Mouse (Mus musculus) T-helper 2 cell (primary cell): ENCODE results near the gene Rab42.

ENCODE experiments used
- in situ Hi-C: fragments of 300-600 bp; cut with MboI, MseI; formaldehyde crosslinking; loops from one replicate; pipeline ENCODE4 v1.15.1; 2025; ENCODE audit warnings: high pct_unique_total_duplicates

Rab42 gene

DNA sequence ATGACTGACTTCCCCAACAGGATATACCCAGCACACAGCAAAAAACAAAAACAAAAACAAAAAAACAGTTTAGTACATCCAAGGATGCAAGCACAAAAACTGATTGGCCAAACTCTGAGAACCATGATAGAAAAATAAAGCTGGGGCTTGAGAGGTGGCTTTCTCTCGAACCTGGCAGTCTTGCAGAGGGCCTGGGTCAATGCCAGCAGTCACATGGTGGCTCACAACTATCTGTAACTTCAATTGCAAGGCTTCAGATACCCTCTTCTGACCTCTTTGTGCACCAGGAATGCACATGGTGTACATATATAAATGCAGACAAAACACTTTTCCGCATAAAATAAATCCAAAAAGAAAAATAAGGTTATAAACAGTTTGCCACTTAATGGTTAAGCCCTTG lies 30.0 kb downstream of the Rab42 start:
- in situ Hi-C loops = loop anchor here (5.0 kb wide), 1 partner anchor 39 kb away; no protein-coding TSS in a partner anchor

DNA sequence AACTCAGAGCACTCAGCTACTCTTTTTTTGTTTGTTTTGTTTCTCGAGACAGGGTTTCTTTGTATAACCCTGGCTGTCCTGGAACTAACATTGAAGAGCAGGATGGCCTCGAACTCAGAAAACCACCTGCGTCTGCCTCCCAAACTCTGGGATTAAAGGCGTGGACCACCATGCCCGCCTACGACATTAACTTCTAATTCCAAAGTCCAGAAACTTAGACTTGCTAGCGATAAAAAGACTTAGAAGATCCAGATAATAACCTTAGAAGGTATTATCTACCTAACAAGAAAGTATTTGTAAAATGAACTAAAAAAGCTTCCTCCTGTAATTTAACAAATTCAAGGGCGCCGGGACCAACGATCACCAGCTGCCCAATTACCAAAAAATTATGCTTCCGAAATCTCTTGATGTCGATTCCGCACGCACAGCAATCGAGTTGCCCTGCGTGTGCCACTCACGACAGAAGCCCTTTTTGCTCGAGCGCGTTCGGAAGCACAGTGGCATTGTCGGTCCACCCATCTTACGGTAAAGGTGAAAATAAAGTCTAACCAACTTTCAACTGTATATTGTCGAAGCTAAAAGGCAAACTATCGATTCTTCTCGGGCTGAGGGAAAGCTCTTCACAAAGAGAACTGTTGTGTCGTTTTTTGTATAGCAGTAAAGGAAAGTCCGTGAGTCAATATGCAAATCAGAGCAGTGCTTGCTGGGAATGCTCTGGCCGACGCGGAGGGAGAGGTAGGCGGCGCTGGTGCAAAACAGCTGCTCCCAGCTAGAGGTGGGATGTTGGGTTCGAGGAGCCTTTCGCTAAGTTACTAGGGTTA lies 33.2 kb downstream of the Rab42 start:
- in situ Hi-C loops = loop anchor here (5.0 kb wide), 1 partner anchor 42 kb away; no protein-coding TSS in a partner anchor

DNA sequence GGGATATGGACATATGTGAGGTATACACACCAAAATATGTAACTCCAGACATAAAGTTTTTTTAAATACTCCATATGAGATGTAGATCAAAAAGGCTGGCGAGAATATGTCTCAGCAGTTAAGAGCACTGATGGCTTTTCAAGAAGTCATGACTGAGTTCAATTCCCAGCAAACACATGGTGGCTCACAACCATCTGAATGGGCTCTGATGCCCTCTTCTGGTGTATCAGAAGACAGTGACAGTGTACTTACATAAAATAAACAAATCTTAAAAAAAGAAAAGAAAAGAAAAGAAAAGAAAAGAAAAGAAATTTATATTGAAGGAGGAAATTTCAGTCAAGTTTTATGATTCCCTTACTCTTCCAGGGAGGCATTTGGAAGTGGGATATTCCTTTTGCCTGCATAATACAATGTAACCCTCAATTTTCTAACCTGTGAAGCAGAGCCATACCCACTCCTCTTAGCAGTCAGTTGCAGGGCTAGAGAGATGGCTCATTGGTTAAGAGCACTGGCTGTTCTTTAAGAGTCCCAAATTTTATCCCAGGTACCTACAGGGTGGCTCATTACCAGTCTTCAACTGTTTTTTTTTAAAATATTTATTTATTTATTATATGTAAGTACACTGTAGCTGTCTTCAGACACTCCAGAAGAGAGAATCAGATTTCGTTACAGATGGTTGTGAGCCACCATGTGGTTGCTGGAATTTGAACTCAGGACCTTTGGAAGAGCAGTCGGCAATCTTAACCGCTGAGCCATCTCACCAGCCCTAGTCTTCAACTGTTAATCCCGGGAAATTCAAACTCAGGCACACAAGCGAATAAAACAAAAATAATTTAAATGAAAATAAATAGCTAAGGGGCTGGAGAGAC lies 34.1 kb downstream of the Rab42 start:
- in situ Hi-C loops = no loop called here

DNA sequence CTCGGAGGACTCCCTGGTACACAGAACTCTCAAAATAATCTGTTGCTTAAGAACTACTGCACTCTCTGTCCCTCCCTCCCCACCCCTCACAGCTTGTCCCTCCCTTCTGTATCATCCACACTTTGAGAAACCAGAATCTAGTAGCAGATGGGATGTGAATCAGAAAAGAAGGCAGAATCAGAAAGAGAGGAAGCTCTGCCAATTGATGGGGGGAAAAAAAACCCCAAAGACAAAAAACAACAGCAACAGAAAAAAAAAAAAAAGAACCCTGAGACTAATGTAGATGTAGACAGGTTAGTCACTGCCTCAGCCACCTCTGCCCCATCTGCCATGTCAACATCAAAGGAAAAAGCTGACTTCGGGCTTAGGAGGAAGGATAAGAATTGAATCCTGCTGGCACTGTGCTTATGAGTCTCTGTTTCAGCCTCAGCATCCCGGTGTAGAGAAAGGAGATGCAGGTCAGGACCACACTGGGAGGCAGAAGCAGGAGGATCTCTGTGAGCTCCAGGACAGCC lies 36.3 kb downstream of the Rab42 start:
- in situ Hi-C loops = no loop called here

DNA sequence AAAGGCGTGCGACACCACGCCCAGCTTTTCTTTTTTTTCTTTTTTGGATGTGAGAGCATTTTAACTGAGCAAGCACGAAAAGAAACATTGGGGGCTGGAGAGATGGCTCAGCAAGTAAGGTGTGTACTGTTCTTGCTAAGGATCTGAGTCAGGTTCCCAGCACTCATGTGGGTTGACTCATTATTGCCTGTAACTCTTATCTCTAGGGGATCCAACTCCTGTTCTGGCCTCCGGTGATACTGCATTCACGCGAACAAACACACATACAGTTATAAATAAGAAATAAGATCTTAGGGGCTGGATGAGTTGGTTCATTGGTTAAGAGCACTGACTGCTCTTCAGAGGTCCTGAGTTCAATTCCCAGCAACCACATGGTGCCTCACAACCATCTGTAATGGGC lies 39.9 kb downstream of the Rab42 start:
- in situ Hi-C loops = no loop called here

DNA sequence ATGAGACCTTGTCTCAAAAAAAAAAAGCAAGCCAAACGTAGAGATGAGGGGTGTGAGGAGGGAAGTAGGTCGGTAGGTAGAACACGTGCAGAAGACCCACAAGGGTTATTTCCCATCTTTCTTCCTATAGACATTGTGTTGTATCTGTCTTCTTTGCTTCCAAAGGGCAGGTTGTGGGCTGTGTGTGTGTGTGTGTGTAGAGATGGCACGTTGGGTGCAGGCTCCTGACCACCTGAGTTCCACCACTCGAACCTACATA lies 40.9 kb downstream of the Rab42 start:
- in situ Hi-C loops = no loop called here

DNA sequence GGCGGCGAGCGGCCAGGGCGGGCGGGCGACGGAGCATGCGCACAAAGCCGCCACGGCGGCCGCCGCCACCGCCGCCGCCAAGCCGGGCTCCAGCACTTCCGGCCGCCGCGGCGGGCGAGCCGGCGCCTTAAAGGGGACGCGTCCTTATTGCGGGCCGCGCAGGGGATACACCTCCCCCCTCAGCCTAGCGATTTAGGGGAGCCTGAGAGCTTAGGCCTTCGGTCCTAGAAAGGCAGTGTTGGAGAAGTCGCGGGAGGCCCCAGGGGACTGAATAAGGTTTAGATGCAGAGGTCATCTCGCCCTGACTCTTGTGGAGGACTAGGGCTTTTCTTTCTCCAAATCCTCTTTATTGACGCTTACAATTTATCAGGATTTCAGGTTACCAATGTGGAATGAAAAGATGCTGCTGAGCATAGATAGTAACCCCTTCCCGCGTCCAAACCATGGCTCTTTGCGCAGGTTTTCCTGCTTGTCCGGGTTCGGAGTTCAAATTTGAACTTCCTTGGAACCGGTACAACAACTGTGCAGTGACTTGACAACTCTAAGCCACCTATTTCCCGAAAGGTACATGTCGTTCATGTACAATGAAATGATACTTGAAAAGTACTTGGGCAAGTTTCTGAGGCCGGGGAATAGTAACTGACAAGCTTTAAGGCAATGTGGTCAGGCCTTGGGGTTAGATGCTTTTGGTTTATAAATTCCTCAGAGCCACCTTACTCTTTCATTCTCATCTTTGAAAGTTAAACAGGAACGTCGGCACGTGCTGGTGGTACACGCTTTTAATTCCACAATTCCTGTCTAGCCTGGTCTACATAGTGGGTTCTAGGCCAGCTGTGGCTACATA lies 41.4 kb downstream of the Rab42 start, which contains the start of gene Gmeb1:
TSS of gene Gmeb1 (minus strand) at position 89 of the 844 bp plus-strand sequence.
- in situ Hi-C loops = no loop called here

DNA sequence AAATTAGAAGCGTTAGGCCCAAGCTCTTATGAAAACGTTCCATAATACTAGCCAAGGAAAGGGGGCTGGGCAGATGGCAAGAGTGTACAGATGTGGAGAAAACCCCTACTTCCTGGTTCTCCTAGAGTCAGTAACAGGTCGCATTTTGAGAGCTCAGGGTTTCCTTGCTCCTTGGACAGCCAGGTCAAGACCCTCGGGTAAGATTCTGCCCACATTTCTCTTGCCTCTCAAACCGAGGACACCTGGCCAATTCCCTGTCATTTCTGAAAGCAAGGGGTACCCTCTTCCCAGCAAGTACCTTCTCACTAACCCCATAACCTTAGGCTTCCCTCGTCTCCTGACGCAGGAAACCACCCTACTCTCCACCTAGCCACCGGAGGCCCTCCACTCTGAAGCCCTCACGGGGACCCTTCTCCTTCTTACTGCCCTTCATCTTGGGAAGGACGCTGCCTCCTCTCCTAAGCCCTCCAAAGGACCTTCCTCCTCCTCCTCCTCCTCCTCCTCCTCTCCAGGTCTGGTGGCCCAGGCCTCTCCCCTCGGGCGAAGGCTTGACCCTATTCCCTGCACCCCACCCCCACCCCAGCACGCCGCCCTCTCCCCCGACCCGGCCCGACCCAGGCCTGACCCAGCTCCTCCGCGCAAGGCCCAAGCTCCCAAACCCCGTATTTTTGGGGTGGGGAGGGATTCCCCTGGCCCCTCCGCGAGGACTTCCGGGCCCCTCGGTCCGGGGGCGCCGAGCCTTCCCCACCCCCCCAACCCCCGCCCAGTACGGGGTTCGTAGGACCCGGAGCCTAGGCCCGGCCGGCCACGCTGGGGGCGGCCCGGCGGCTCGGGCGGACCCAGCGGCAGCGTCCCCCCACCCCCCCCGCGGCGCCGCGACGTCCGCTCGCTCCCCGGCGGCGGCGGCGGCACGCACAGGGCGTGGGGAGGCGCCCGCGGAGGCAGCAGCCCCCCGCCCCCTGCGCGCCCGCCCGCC lies 42.5 kb downstream of the Rab42 start:
- in situ Hi-C loops = no loop called here

DNA sequence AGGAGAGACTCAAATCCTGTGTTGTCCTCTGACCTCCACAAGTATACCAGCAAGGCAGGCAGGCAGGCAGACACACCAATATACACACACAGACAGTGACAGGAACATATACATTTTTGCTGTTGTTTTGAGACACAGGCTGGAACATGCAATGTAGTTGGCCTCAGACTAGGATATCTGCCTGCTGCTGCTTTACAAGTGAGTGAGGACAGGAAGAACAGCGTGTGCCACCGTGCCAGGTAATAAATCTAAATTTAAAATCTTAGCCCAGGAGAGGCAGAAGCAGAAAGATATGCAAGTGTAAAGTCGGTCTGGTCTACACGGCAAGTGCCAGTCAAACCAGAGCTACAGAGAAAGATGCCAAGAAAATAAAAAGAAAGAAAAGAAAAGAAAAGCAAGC lies 43.9 kb downstream of the Rab42 start:
- in situ Hi-C loops = no loop called here

DNA sequence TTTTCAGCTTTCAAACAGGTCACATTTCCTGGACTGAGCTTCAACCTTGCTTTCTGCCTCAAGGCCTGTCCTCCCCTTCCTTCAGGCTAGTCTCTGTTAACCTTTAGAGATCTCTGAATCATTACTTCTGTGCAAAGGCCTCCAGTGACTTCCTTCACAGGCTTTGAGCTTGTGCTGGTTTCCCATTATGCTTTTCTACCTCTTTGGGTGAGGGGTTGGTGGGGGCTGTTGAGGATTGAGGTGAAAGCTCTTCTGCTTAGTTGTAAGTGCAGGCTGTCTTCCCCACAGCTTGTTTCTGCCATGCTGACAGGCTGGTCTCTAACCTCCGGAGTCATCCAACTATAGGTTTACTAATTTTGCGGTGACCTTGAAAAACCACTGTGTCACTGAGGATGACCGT lies 46.8 kb downstream of the Rab42 start:
- in situ Hi-C loops = no loop called here

DNA sequence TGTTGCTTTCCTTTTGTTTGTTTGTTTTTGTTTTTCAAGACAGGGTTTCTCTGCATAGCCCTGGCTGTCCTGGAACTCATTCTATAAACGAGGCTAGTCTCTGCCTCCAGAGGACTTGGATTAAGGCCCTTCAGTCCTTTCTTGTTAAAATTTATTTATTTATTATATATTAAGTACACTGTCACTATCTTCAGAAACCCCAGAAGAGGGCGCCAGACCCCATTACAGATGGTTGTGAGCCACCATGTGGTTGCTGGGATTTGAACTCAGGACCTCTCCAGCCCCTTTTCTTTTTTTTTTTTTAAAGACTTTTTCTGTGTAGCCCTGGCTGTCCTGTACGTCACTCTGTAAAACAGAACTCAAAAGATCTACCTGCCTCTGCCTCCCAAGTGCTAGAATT lies 48.2 kb downstream of the Rab42 start:
- in situ Hi-C loops = no loop called here

DNA sequence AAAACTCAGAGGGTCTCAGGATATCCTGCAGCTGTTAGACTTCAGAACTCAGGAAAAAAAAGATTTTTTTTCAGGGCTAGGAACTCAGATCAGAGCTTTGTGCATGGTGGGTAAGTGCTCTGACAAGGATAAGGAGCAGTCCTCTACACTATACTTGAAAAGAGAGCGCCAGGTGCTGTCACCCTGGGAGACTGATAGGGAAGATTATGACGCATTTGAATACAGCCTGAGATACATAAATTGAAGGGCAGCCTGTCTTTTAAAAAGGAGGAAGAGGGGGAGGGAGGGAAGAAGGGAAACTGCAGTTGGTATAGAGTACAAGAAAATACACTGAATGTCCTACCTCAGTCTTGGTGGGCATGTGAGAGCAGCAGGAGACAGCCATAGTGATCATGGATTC lies 49.6 kb downstream of the Rab42 start:
- in situ Hi-C loops = no loop called here

DNA sequence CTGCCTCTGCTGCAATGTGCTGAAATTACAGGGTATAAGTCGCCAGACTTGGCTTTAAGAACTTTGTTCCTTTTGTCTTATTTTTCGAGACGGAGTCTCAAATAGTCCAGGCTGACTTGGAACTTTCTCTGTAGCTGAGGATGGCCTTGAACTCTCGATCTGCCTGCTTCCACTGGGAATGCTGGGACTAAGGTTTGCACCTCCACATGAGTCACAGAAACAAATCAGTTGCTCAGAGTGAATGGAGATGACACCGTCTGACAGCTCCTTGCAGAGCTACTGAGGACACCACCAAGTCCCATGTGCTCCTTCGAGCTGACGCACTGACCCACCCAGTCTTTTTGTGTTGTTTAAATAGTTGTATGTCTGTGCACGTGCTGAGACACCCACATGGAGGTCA lies 50.1 kb downstream of the Rab42 start:
- in situ Hi-C loops = no loop called here
